Mouse (Mus musculus) E14TG2a.4 (cell line): ENCODE measurements around the gene Bmpr1b.

Source experiments
- CTCF ChIP-seq: conservative IDR thresholded peaks from 2 replicates; pipeline ENCODE4 v1.5.1; 2014; ENCODE audit warnings: low read length
- POU5F1 ChIP-seq: IDR thresholded peaks from 2 replicates; pipeline ENCODE4 v1.6.1; 2014; ENCODE audit warnings: low read length, borderline replicate concordance

GRCm38 (mm10) chr3:141950642-141951041, 218.6 kb downstream of the Bmpr1b start:
- no peak for TF ChIP-seq CTCF
- no peak for TF ChIP-seq POU5F1
